10 mouse cellular contexts compared by ENCODE assay signal in the genomic region with DNA sequence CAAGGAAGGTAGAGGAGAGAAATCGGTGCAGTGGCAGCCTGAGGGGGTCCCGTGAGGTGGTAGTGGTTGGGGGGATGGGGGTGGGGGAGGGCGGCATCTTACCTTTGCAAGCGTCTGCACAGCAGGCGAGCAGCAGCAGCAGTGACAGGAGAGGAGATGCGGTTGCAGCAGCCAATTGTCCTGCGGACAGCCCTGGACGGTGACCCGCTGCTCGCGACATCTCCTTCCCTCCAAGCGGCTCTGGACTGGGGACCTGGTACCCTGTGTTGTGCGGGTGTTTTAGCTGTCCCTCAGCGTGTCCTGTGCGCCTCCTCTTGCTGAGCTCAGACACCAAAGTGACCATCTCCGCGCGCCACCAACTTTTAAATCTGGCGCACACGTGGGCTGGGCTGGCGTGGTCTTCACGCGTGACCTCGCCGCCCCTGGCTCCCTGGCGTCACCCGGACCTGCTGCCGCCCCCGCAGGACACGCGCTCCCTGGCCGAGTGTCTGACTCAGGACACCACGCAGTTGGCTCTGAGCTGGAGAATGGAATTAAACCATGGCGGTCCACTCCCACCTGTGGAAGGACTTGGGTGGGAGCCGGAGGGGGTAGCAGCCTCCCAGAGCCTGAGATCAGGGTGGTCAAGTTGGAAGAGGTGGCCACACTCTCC. TPM values are rescaled to one million over a fixed set of nuclear protein-coding genes. Genes with fewer than 3 reads are reported as not detected.
DNase-seq lines count a peak whose midpoint lies in the region; ATAC-seq and TF ChIP-seq lines count a peak whose summit lies in the region.
"Had no signal": no experiment of that assay in that cellular context is flagged by ENCODE, and none has a peak within 500 bp of the region (broad histone marks: within the 10 kb centered on the region; RNA-seq: fewer than 3 reads in every experiment).

A gene (minus strand): TSS at position 336 of the 652 bp plus-strand sequence.

- no peaks in the 10 kb centered on the region for H3K36me3 ChIP-seq in ES-Bruce4 (ENCODE audit: control insufficient read depth, insufficient read depth, low read length, poor library complexity, severe bottlenecking)
- H3K36me3 ChIP-seq in forebrain, embryonic 12.5 days (replicated peaks), result no peaks in the 10 kb centered on the region
- H3K36me3 ChIP-seq in liver, embryonic 15.5 days (replicated peaks), result no peaks in the 10 kb centered on the region

- H3K4me3 ChIP-seq in ES-Bruce4 (ENCODE audit: low read depth, low read length), result peak within 1 kb of the TSS; percentile 47
- peak within 1 kb of the TSS; percentile 36 for H3K4me3 ChIP-seq in forebrain, embryonic 12.5 days (replicated peaks)
- H3K4me3 ChIP-seq in liver, embryonic 15.5 days (replicated peaks), result no peak within 1 kb of the TSS

- WGBS in forebrain, embryonic 12.5 days, result 4% methylated on average over 35 of the region's 35 CpGs
- WGBS in liver, embryonic 15.5 days (ENCODE audit: insufficient replicate concordance), result 6% methylated on average over 35 of the region's 35 CpGs

- peak; percentile 8 for DNase-seq in gastrocnemius, postnatal 10 days
- no peak for DNase-seq in gastrocnemius, postnatal 36 days
- DNase-seq in urinary bladder, postnatal 4 days (ENCODE audit: low spot score in 2 of 2), result no peak
- DNase-seq in natural killer cell, adult 2 months (ENCODE audit: low spot score in 2 of 2), result no peak
- DNase-seq: cerebellum, adult 11 months; lung, adult 2 months had no signal

- no peak for TF ChIP-seq POLR2A in ES-Bruce4 (IDR thresholded peaks at IDR 0.05; ENCODE audit: insufficient read depth, low read length)

- TF ChIP-seq CTCF in ES-Bruce4 (IDR thresholded peaks at IDR 0.05; ENCODE audit: low read depth, low read length), result no peak

- TF ChIP-seq EP300 in ES-Bruce4 (IDR thresholded peaks at IDR 0.05; ENCODE audit: insufficient read depth, low read depth, low read length), result no peak

- H3K4me1 ChIP-seq in ES-Bruce4 (ENCODE audit: control insufficient read depth, insufficient read depth, low read length), result no peaks in the 10 kb centered on the region
- H3K4me1 ChIP-seq in forebrain, embryonic 12.5 days, result peaks cover 15% of the 10 kb centered on the region
- 0 out of 2 replicates have a peak, but pooled peaks cover 4% of the 10 kb centered on the region for H3K4me1 ChIP-seq in liver, embryonic 15.5 days (replicated peaks)

- intact Hi-C loops in gastrocnemius, postnatal 36 days (cut with DNase I), result no loop called here

- H3K9me3 ChIP-seq in ES-Bruce4 (replicated peaks; ENCODE audit: control insufficient read depth, insufficient read depth, low read length, poor library complexity, severe bottlenecking), result no peaks in the 10 kb centered on the region
- H3K9me3 ChIP-seq in forebrain, embryonic 12.5 days, result no peaks in the 10 kb centered on the region
- H3K9me3 ChIP-seq in liver, embryonic 15.5 days (replicated peaks), result no peaks in the 10 kb centered on the region

- H3K4me2 ChIP-seq in forebrain, embryonic 12.5 days, result peak within 1 kb of the TSS; percentile 70
- H3K4me2 ChIP-seq in liver, embryonic 15.5 days, result peak within 1 kb of the TSS; percentile 13; the same call in 1 of the 2 replicates

- no peaks in the 10 kb centered on the region for H3K27me3 ChIP-seq in ES-Bruce4 (ENCODE audit: control insufficient read depth, insufficient read depth, low read length, poor library complexity, severe bottlenecking)
- peaks cover 36% of the 10 kb centered on the region for H3K27me3 ChIP-seq in forebrain, embryonic 12.5 days
- peaks cover 39% of the 10 kb centered on the region for H3K27me3 ChIP-seq in liver, embryonic 15.5 days

- H3K9ac ChIP-seq in ES-Bruce4 (ENCODE audit: low read depth, poor library complexity, severe bottlenecking), result peak within 1 kb of the TSS; percentile 5; the same call in 1 of the 2 replicates
- peak within 1 kb of the TSS; percentile 39 for H3K9ac ChIP-seq in forebrain, embryonic 12.5 days
- H3K9ac ChIP-seq in liver, embryonic 15.5 days, result no peak within 1 kb of the TSS

- ATAC-seq in forebrain, embryonic 12.5 days (ENCODE audit: low FRiP score), result no peak; the same call in 1 of the 2 replicates
- no peak for ATAC-seq in liver, embryonic 15.5 days (ENCODE audit: insufficient read depth)
- ATAC-seq in frontal cortex, adult (ENCODE audit: low TSS enrichment), result no peak

- H3K27ac ChIP-seq in ES-Bruce4 (ENCODE audit: insufficient read depth, low read length), result no peak within 1 kb of the TSS
- no peak within 1 kb of the TSS for H3K27ac ChIP-seq in forebrain, embryonic 12.5 days
- no peak within 1 kb of the TSS for H3K27ac ChIP-seq in liver, embryonic 15.5 days (replicated peaks)

RNA-seq across cellular contexts. Expression of the gene that starts here (rescaled TPM):
- total RNA-seq in gastrocnemius, postnatal 10 days (2021), result not detected
- not detected for total RNA-seq in gastrocnemius, postnatal 36 days (2021)
- polyA plus RNA-seq in ES-Bruce4 (2011; ENCODE audit: insufficient read depth, insufficient read length, low read depth, missing spikeins), result not detected in 2 replicates
- not detected in 2 replicates for polyA plus RNA-seq in forebrain, embryonic 12.5 days (2016; fragmentation: Nextera tagmentation; extraction: Ambion mirVana)
- polyA plus RNA-seq in liver, embryonic 15.5 days (2015; fragmentation: Nextera tagmentation; extraction: Ambion mirVana), result not detected in 2 replicates

Comparison
In these comparisons a context has a peak if more than half of its experiments do, and no peak if none do; other contexts are left out.
1. Peak in DNase-seq in gastrocnemius, postnatal 10 days; RNA of the gene not detected or under 1 TPM.